Mouse (Mus musculus): ENCODE results near the gene Wasf1. TPM values are rescaled to one million over a fixed set of nuclear protein-coding genes. Genes with fewer than 3 reads are reported as not detected.

Gene Wasf1
- polyA plus RNA-seq, 1 experiment from 2014 or later, result 45.9 TPM

- DNase-seq (ENCODE audit: low spot score), result no peak
- H3K4me3 ChIP-seq, result no peak overlapping the region
- H3K27ac ChIP-seq (replicated peaks), result no peak overlapping the region
- H3K36me3 ChIP-seq (replicated peaks), result peaks cover 24% of the 10 kb centered on the region
- H3K9me3 ChIP-seq, result no peaks in the 10 kb centered on the region; the same call in 1 of the 2 replicates
- H3K27me3 ChIP-seq (replicated peaks; ENCODE audit: low read depth, poor library complexity, severe bottlenecking), result no peaks in the 10 kb centered on the region
- 94% methylated on average over 5 of the region's 5 CpGs for WGBS
- no peaks in the 10 kb centered on the region for H3K4me1 ChIP-seq
Observed at GRCm38 (mm10) chr10:40956206-40956605, 72.9 kb downstream of the Wasf1 start.

DNA sequence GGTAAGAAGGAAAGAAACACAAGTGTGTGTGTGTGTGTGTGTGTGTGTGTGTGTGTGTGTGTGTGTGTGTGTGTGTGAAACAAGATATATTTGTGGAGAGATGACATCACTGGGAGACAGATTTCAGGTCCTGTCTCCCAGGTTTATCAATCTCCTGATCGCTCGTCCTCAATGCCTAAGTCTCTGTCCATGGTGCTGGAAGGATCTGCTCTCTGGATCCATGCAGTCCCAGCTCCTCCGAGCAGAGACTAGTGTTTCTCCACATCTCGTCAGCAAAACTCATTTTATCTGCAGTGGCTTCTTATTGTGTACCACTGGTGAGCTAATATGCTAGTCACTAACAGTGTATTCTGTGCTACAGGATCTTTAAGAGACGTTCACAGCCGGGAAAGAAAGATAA is 78.1 kb downstream of the Wasf1 start:
- no peak overlapping the region for H3K4me3 ChIP-seq
- H3K4me1 ChIP-seq, result no peaks in the 10 kb centered on the region
- 0 out of 2 replicates have a peak, but pooled peaks cover 6% of the 10 kb centered on the region for H3K36me3 ChIP-seq (replicated peaks)
- peak; percentile 41 for DNase-seq (ENCODE audit: low spot score)
- WGBS, result 51% methylated on average over 6 of the region's 6 CpGs
- H3K9me3 ChIP-seq, result no peaks in the 10 kb centered on the region; the same call in 1 of the 2 replicates
- no peaks in the 10 kb centered on the region for H3K27me3 ChIP-seq (replicated peaks; ENCODE audit: low read depth, poor library complexity, severe bottlenecking)
- no peak overlapping the region for H3K27ac ChIP-seq (replicated peaks)

- no peak overlapping the region for H3K4me3 ChIP-seq
- H3K27ac ChIP-seq (replicated peaks), result no peak overlapping the region
- H3K9me3 ChIP-seq, result no peaks in the 10 kb centered on the region; the same call in 1 of the 2 replicates
- no peaks in the 10 kb centered on the region for H3K4me1 ChIP-seq
- 91% methylated on average over 4 of the region's 4 CpGs for WGBS
- H3K27me3 ChIP-seq (replicated peaks; ENCODE audit: low read depth, poor library complexity, severe bottlenecking), result no peaks in the 10 kb centered on the region
- no peak for DNase-seq (ENCODE audit: low spot score)
- 0 out of 2 replicates have a peak, but pooled peaks cover 3% of the 10 kb centered on the region for H3K36me3 ChIP-seq (replicated peaks)
Observed at GRCm38 (mm10) chr10:40962008-40962407, 78.7 kb downstream of the Wasf1 start.

DNA sequence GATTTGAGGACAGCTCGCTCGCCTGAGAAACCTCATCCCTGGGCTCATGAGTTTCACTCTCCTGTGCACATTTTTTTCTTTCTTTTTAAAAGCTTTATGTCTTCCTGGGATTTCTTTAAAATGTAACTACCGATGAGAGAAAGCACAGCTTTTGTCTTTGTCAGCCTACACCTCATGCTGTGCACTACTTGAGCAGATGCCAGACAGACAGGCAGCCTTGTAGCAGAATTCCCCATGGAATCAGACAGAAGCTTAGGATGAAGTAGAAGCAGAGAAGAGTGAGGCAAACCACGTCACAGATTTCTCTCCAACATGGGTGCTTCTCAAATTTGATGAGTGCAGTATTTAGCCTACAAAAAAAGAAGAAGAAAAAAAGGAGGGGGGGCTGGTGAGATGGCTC is 81.3 kb downstream of the Wasf1 start:
- Histone ChIP-seq H3K4me1 (peaks cover 7% of the 10 kb centered on the region), H3K36me3 (replicated peaks) (no peaks in the 10 kb centered on the region), H3K27ac (replicated peaks) (no peak overlapping the region), H3K9me3 (no peaks in the 10 kb centered on the region), H3K4me3 (no peak overlapping the region), H3K27me3 (replicated peaks; ENCODE audit: low read depth, poor library complexity, severe bottlenecking) (no peaks in the 10 kb centered on the region)
- DNase-seq (ENCODE audit: low spot score), result no peak
- WGBS, result 59% methylated on average over 4 of the region's 4 CpGs

DNA sequence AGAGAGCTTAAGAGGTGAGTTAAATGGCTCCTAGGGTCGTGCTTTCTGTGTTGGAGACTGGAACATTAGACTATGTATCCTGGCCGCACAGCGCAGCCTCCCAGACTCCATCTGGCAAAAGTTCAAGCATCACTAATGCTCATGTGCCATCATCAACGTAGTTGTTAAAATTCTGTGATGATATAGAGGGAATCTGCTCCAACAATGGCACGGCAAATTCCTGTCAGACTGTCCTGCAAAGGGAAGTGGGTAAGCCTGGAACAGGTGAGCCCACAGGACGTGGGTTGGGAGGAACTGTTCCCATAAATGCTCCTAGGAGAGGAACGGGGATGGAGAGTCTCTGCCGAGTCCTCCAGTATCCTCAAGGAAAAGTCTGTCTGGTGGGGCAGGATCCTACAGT is 85.3 kb downstream of the Wasf1 start:
- H3K4me1 ChIP-seq, result peaks cover 11% of the 10 kb centered on the region
- WGBS, result 67% methylated on average over 8 of the region's 8 CpGs
- no peak overlapping the region for H3K27ac ChIP-seq (replicated peaks)
- no peak overlapping the region for H3K4me3 ChIP-seq
- no peaks in the 10 kb centered on the region for H3K36me3 ChIP-seq (replicated peaks)
- no peak for DNase-seq (ENCODE audit: low spot score)
- no peaks in the 10 kb centered on the region for H3K27me3 ChIP-seq (replicated peaks; ENCODE audit: low read depth, poor library complexity, severe bottlenecking)
- no peaks in the 10 kb centered on the region for H3K9me3 ChIP-seq

DNA sequence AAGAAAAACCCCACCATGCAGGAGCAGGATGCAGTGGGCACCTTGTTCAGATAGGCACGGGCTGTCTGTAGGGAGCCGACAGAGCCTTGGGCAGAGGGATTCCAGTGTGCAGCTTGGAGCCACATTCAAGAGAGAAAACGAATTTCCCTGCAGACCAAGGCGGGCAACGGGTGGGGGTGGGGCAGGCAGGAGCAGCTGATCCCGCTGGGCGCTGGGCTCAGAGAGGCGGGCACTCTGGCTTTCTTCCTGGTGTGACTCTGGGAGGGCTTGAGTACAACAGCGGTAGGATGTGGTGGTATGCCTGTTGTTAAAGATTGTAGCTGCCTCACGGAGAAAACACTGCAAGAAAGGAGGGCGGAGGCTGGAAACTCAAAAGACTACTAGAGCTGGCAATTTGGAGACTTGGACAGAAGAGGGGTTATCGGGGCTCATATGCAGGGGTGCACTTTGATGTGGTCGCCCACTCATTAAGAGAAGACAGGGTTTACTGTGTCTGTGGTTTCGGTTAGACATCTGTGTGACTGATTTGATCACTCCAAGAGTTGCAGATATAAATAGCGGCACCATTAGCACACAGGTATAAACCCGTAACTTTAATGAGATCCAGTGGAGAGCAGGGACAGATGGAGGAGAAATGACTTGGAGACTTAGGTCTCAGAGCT is 86.2 kb downstream of the Wasf1 start:
- no peaks in the 10 kb centered on the region for H3K9me3 ChIP-seq
- peaks cover 11% of the 10 kb centered on the region for H3K4me1 ChIP-seq
- peak overlapping the region; percentile 50 for H3K4me3 ChIP-seq
- peak overlapping the region; percentile 59; the same call in 1 of the 2 replicates for H3K27ac ChIP-seq (replicated peaks)
- peak; percentile 57 for DNase-seq (ENCODE audit: low spot score)
- WGBS, result 12% methylated on average over 16 of the region's 16 CpGs
- no peaks in the 10 kb centered on the region for H3K27me3 ChIP-seq (replicated peaks; ENCODE audit: low read depth, poor library complexity, severe bottlenecking)
- H3K36me3 ChIP-seq (replicated peaks), result no peaks in the 10 kb centered on the region

GRCm38 (mm10) chr10:40970601-40971245 is 87.4 kb downstream of the Wasf1 start:
- Histone ChIP-seq H3K4me1 (peaks cover 11% of the 10 kb centered on the region), H3K27ac (replicated peaks) (no peak overlapping the region), H3K27me3 (replicated peaks; ENCODE audit: low read depth, poor library complexity, severe bottlenecking) (no peaks in the 10 kb centered on the region), H3K36me3 (replicated peaks) (no peaks in the 10 kb centered on the region), H3K4me3 (no peak overlapping the region), H3K9me3 (no peaks in the 10 kb centered on the region)
- 78% methylated on average over 12 of the region's 12 CpGs for WGBS
- DNase-seq (ENCODE audit: low spot score), result no peak

GRCm38 (mm10) chr10:40971256-40971655 is 88.0 kb downstream of the Wasf1 start:
- no peak overlapping the region for H3K27ac ChIP-seq (replicated peaks)
- H3K4me1 ChIP-seq, result peaks cover 11% of the 10 kb centered on the region
- DNase-seq (ENCODE audit: low spot score), result no peak
- no peaks in the 10 kb centered on the region for H3K9me3 ChIP-seq
- no peaks in the 10 kb centered on the region for H3K27me3 ChIP-seq (replicated peaks; ENCODE audit: low read depth, poor library complexity, severe bottlenecking)
- H3K36me3 ChIP-seq (replicated peaks), result no peaks in the 10 kb centered on the region
- 80% methylated on average over 5 of the region's 5 CpGs for WGBS
- H3K4me3 ChIP-seq, result no peak overlapping the region

DNA sequence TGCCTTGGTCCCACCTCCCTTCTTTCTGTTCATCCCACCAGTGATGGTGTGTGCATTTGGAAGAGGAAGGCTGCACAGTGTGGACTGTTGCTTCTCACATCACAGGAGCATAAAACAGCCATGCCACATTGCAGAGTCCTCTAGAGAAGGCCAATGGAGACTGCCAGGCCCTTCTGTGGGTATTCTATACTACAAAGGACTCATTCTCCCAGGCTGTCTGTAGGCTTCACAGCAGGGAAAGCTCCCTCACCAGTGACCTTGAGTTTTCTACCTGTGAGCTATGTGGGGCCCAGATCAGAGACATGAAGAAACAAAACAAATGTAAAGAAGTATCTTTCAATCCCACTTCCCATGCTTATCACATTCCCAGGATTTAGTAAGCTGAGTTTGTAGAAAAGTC is 100.5 kb downstream of the Wasf1 start:
- no peak overlapping the region for H3K27ac ChIP-seq (replicated peaks)
- H3K27me3 ChIP-seq (replicated peaks; ENCODE audit: low read depth, poor library complexity, severe bottlenecking), result no peaks in the 10 kb centered on the region
- H3K4me3 ChIP-seq, result no peak overlapping the region
- no peaks in the 10 kb centered on the region for H3K9me3 ChIP-seq
- H3K4me1 ChIP-seq, result peaks cover 6% of the 10 kb centered on the region
- H3K36me3 ChIP-seq (replicated peaks), result no peaks in the 10 kb centered on the region
- DNase-seq (ENCODE audit: low spot score), result no peak

GRCm38 (mm10) chr10:40984600-40984999 is 101.3 kb downstream of the Wasf1 start:
- 74% methylated on average over 3 of the region's 3 CpGs for WGBS
- no peaks in the 10 kb centered on the region for H3K27me3 ChIP-seq (replicated peaks; ENCODE audit: low read depth, poor library complexity, severe bottlenecking)
- H3K9me3 ChIP-seq, result no peaks in the 10 kb centered on the region
- no peak overlapping the region for H3K27ac ChIP-seq (replicated peaks)
- no peak for DNase-seq (ENCODE audit: low spot score)
- H3K36me3 ChIP-seq (replicated peaks), result no peaks in the 10 kb centered on the region
- H3K4me1 ChIP-seq, result peaks cover 6% of the 10 kb centered on the region
- no peak overlapping the region for H3K4me3 ChIP-seq

DNA sequence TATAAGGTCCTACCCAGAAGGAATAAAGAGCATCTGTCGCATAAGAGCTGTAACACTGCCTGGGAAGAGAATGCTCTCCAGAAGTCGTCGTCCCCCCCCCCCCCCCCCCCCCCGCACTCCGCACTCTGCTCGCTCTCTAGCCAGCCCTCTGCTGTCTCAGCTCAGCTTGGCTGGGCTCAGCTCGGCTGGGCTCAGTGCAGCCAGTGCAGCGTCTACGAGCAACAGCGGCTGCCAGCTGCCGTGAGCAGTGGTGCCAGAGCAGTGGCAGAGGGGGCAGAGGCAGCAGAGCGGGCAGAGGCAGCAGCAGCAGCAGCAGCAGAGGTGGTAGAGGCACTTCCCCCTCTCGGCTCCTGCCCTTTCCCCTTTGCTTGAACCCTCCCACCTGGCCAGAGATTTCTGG is 102.1 kb downstream of the Wasf1 start:
- peak overlapping the region; percentile 31; the same call in 1 of the 2 replicates for H3K4me3 ChIP-seq
- no peaks in the 10 kb centered on the region for H3K27me3 ChIP-seq (replicated peaks; ENCODE audit: low read depth, poor library complexity, severe bottlenecking)

More for the DNA sequence above, 102.1 kb downstream of the Wasf1 start:
- Histone ChIP-seq H3K36me3 (replicated peaks) (no peaks in the 10 kb centered on the region), H3K4me1 (peaks cover 6% of the 10 kb centered on the region), H3K27ac (replicated peaks) (no peak overlapping the region), H3K9me3 (no peaks in the 10 kb centered on the region)
- 33% methylated on average over 12 of the region's 13 CpGs for WGBS
- DNase-seq (ENCODE audit: low spot score), result no peak
